Mouse (Mus musculus): ENCODE results near the gene Mmd2. TPM values are rescaled to one million over a fixed set of nuclear protein-coding genes. Genes with fewer than 3 reads are reported as not detected.

Mmd2 gene
- total RNA-seq (2023): not detected

DNA sequence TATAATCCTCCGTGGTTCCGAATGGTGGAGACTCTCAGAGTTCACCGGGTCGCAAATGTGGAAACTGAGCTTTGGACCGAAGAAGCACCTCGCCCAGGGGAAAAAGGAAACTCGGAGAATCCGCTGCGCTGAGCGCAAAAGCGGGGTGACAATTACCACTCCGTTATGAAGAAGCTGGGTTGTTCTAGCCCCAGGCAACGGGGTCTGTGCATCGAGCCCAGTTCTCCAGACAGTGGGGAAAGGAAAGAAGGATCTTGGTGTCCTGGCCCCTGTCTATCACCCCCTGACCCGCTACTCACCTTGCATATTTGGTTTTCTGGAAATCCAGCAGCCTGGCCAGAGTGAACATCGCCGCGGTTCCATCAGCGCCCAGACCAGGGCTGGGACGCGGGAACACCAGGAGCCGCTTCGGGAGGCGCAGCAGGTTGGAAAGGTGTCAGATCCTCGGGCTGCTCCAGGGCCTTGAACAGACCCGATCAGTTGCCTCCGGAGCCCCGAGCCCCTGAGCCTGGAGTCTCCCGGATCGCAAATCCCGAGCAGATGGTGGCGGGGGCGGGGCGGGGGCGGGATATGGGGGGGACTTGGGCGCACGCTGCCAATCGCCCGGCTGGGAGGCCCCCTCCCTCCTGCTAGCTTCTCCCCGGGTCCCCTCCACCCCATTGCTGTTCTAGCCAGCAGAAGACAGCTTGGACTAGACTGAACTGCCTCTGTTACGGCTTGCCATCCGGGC, at the start of gene Mmd2:
Gene Mmd2, minus strand, starts transcription at position 542 of the 730 bp plus-strand sequence.

DNA sequence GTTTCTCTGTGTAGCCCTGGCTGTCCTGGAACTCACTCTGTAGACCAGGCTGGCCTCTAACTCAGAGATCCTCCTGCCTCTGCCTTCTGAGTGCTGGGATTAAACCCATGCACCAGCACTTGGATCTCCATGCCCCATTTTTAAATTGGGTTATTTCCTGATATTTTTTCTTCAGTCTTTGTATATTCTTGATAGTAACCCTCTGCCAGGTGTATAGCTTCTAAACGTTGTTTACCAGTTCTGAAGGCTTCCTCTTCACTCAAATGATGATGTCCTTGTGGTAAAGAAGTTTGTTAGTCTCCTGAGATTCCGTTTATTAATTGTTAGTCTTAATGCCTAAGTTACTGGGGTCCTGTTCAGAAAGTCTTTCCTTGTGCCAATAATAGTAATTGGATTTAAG, 18.8 kb upstream of the Mmd2 start, which contains the start of gene Wipi2:
Gene Wipi2, plus strand, starts transcription at position 301 of the 400 bp plus-strand sequence.

DNA sequence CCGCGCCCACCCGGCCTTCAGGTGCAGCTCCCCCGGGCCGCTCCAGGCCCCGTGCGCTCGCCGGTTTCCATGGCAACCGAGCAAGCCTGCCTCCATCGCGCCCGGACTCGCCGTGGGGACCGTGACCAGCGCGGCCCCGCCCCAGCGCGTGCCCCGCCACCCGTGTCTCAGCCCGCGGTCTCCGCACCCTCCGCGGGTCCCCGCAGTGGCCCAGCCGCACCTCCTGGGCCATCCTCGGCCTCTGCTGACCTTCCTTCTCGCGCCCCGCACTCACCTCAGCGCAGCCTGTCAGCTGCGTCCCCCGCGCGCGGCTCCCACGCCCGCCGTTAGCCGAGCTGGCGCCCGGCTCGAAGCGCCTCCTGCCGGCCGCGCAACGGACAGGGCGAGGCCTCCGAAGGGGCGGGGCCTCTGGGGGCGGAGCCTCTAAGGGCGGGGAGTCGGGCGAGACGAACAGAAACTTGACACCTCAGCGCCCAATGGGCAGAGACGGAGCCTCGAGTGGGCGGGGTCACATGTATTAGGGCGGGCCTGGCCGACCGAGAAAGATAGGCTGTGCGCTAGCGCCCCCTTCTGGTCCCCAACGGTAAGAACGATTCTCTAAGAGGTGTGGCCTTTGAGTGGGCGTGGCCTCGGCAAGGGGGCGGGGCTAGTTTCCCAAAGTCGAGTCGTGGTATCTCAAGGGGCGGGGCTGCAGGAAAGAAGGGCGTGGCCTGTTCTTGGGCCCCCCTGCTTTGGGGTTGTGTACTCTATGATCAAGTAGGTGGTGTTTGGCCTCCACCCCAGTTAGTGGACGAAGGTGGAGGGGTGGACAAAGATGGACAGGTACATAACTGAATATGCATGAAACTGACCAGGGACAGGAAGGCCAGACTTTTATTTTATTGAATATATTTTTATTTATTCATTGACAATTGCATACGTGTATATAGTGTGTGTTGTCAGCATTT, 57.6 kb downstream of the Mmd2 start, which contains the start of gene Radil:
Gene Radil, minus strand, starts transcription at position 393 of the 947 bp plus-strand sequence.

DNA sequence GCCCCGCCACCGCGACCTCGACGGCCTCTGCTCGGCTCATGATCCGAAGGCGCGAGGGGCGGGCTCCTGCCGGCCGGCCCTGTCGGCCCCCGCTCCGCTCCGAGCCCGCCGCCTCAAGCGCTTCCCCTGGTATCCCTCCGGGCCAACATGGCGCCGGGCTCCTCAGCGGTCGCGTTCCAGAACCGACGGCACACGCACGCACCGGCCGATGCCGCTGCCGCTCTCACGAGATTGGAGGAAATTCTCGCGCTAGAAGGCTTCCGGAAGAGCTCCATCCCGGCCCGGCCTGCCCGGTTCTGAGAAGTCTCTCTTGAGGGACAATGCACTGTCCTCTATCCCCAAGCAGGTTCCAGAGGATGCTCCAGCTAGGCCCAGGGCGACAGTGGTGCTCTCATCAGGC, 78.7 kb downstream of the Mmd2 start, which contains the start of gene Papolb:
Gene Papolb, minus strand, starts transcription at position 162 of the 400 bp plus-strand sequence.

Other genes starting within 250 kb of the Mmd2 start
- gene Foxk1, start 207.3 kb downstream of the Mmd2 start, total RNA-seq (2023): 10 to 100 TPM; 34.4 to 42.2 TPM
- gene Ap5z1, start 144.9 kb downstream of the Mmd2 start, total RNA-seq (2023): 10 to 100 TPM; 27.3 to 32.1 TPM
- not detected for gene Papolb, start 78.7 kb downstream of the Mmd2 start, total RNA-seq (2023)
- not detected for gene Radil, start 57.7 kb downstream of the Mmd2 start, total RNA-seq (2023)
- gene Wipi2, start 18.9 kb upstream of the Mmd2 start, total RNA-seq (2023): 10 to 100 TPM; 38.0 to 41.9 TPM
- under 1 TPM; 0.24 to 0.38 TPM for gene Slc29a4, start 83.7 kb upstream of the Mmd2 start, total RNA-seq (2023)
- gene Tnrc18, start 208.9 kb upstream of the Mmd2 start, total RNA-seq (2023): 100 to 1,000 TPM; 180 to 199 TPM